Mouse (Mus musculus) left cerebral cortex, adult 6 months (tissue): ENCODE results near the gene Ubn2. TPM values are rescaled to one million over a fixed set of nuclear protein-coding genes. Genes with fewer than 3 reads are reported as not detected.

ENCODE experiments used
- long read RNA-seq, 2 experiments: library from polyadenylated mRNA; unstranded; transcript quantifications; one replicate each; pipeline ENCODE4 v2.0.0; 2019 to 2020
- polyA plus RNA-seq: library from polyadenylated mRNA; unstranded; fragments of <200 nt; fragmentation: Nextera tagmentation; gene quantifications from 2 replicates; pipeline ENCODE4 v1.2.3, GENCODE M21; 2021

The Ubn2 gene
- 6.0 and 6.5 TPM in 2 replicates for polyA plus RNA-seq
- long read RNA-seq, experiment 1, partial matches to known transcripts = 9 of 18 reads
- long read RNA-seq, experiment 1, other reads (novel, unspliced or antisense) = 9 of 18 reads
- long read RNA-seq, experiment 2, partial matches to known transcripts = 4 of 8 reads
- long read RNA-seq, experiment 2, other reads (novel, unspliced or antisense) = 3 of 8 reads

DNA sequence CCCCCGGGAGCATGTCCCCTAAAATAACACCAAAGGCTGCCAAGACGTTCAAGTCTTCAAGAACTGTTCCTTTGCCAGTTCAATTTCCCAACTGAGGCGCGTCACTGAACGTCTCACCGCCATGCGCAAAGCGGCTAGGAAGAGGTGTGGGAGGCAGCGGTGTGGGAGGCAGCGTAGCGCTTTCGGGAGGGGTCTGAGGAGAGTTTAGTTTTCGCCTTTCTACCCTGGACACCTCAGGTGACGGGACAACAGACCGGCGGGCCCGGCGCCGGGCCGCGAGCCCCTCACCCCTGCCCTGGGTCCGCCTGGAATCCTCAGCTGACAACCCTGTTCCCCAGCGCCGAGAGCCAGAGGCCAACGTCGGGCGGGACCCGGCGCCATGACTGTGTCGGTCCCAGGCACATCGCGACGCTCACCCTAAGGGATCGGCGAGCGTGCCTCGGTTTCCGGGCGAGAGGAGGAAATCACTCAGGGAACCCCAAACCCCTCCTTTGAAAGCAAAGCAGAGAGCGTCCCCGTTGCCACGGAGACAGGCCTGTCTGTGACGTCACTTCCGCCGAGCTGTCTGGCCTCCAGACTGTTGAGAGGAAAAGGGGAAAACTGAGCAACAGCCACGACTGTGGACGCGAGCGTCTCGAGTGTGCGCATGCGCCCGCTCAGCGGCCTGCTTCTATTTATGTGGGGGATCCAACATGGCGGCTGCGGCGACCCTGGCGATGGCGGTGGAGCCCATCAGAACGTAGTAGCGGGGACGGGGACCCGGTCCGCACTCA, at the start of gene Ubn2:
Ubn2 (plus strand) TSS at position 690 of the 773 bp plus-strand sequence.

DNA sequence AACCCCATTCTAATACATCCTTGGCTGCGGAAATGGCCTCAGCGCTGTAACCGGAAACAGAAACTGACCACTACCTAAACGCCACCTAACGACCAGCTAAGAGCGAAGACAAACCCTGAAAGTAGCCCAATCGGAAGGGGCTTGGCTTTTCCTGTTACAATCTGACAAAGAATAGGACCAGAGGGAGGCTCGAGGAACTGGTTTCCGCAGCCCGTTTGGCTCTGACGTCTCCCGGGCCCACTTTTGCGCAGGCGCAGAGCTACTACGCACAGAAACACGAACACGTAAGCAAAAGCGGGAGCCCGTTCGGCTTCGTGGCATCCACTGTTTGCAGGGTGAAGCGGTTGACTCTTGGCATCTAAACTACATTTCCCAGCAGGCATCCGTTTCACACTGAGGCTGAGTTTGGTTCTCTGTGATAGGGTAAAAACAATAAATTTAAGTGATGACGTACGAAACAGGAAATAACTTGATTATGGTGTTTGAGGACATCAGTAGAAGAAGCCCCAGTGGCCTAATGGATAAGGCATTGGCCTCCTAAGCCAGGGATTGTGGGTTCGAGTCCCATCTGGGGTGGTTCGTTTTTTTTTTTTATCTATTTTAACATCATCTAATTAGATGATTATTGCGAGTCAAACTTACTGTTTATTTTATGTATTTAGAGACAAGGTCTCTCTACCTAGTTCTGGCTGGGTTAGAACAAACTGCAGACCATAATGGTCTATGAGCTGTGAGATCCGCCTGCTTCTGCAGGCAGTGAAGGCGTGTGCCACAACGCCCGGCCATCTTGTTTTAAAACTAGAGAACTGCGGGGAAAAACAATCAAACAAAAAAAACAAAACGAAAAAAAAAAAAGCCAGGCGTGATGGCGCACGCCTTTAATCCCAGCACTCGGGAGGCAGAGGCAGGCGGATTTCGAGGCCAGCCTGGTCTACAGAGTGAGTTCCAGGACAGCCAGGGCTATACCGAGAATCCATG, 100.0 kb downstream of the Ubn2 start, which contains the start of gene Fmc1:
Fmc1 (plus strand) TSS at position 75 of the 978 bp plus-strand sequence.

DNA sequence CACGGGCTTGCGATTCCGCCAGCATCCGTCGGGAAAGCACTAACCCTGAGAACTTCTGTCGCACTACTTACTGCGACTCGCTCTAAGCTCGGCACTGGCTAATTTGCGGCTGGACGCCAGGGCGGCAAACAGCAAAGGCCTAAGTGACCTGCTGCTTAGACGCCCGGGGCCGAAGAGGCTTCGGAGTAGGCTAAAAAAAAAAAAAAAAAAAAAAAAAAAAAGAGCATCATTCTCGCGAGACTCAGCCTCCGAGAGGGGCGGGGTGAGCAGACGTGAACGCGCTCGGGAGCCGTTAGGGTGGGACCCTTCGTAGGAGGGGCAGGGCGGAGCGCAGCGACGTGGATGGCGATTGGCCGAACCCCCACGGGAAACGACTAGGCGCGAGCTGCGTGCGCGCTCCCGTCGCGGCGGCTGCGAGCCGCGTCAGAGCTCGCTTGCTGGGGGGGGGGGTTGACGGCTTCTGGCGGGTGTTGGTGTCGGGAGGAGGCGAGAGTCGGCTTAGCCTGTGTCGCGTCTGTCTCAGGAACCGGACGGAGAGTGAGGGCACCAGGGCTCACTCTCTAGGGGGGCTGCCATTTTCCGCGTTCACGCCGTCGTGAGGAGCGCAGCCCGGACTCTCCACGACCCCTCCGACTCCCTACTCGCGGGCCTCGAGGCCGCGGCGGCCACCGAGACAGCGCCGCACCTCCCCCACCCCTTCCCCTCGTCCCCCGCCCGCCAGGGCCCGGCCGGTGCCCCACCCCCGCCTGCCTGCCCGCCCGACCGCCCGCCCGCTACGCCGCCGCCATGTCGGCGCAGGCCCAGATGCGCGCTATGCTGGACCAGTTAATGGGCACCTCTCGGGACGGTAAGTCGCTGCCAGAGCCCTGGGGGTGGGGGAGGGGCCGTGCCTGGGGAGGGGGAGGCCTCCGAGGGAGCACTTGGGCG, 117.6 kb downstream of the Ubn2 start, which contains the start of gene Luc7l2:
Luc7l2 (plus strand) TSS at position 273 of the 927 bp plus-strand sequence.

Other genes with a start within 250 kb of the Ubn2 start
- gene D630045J12Rik, start 179.9 kb upstream of the Ubn2 start, polyA plus RNA-seq = 4.2 and 6.5 TPM in 2 replicates
- 0.34 and 1.7 TPM in 2 replicates for gene Zc3hav1l, start 134.7 kb upstream of the Ubn2 start, polyA plus RNA-seq
- 5.5 and 7.0 TPM in 2 replicates for gene Zc3hav1, start 79.3 kb upstream of the Ubn2 start, polyA plus RNA-seq
- gene Ttc26, start 52.5 kb upstream of the Ubn2 start, polyA plus RNA-seq = 2.7 and 4.4 TPM in 2 replicates
- gene Fmc1, start 99.6 kb downstream of the Ubn2 start, polyA plus RNA-seq = 173 and 181 TPM in 2 replicates
- gene Luc7l2, start 117.4 kb downstream of the Ubn2 start, polyA plus RNA-seq = 3.5 and 5.6 TPM in 2 replicates
- 0.27 and 0.33 TPM in 2 replicates for gene Klrg2, start 203.3 kb downstream of the Ubn2 start, polyA plus RNA-seq
- 14.5 and 33.8 TPM in 2 replicates for gene Clec2l, start 229.1 kb downstream of the Ubn2 start, polyA plus RNA-seq